Mouse (Mus musculus) neural tube, embryonic 11.5 days (tissue): ENCODE measurements at regions not wholly inside any gene's neighbourhood (a gene's known extent, or its start where the extent isn't known, plus 50 kb on each side); places are given as distances from the start of the nearest gene placed in this dataset.

Experiments
- ATAC-seq: fragments of 200-750 bp; cut with Nextera tagmentation; 2 replicates; pipeline ENCODE4 v1.8.0; 2017; ENCODE audit warnings: moderate number of reproducible peaks, mild to moderate bottlenecking, moderate TSS enrichment, moderate library complexity; ENCODE audit not compliant: insufficient read depth, low FRiP score, low TSS enrichment
- DNase-seq: peaks from one replicate; pipeline ENCODE4 v3.0.0-alpha.2; 2015; ENCODE audit warnings: low spot score
- H3K27ac ChIP-seq: fragments of 300-500 bp; sonication (generic); 2 replicates; pipeline ENCODE4 v1.5.1; 2014; ENCODE audit warnings: low read depth, mild to moderate bottlenecking, low read length
- H3K27me3 ChIP-seq: fragments of 300-500 bp; sonication (generic); 2 replicates; pipeline ENCODE4 v1.6.1; 2014; ENCODE audit warnings: mild to moderate bottlenecking, low read length, mixed read lengths; ENCODE audit not compliant: control insufficient read depth, insufficient read depth
- H3K36me3 ChIP-seq: fragments of 300-500 bp; sonication (generic); 2 replicates; pipeline ENCODE4 v1.6.1; 2014; ENCODE audit warnings: mild to moderate bottlenecking, low read length, moderate library complexity, mixed read lengths; ENCODE audit not compliant: control insufficient read depth, insufficient read depth
- H3K4me1 ChIP-seq: fragments of 300-500 bp; sonication (generic); 2 replicates; pipeline ENCODE4 v1.6.1; 2014; ENCODE audit warnings: low read length, mixed read lengths; ENCODE audit not compliant: control insufficient read depth, insufficient read depth
- H3K4me2 ChIP-seq: fragments of 300-500 bp; sonication (generic); 2 replicates; pipeline ENCODE4 v1.6.1; 2014; ENCODE audit warnings: low read depth, mild to moderate bottlenecking, moderate library complexity
- H3K4me3 ChIP-seq: fragments of 300-500 bp; sonication (generic); 2 replicates; pipeline ENCODE4 v1.5.1; 2014; ENCODE audit warnings: low read depth, low read length
- H3K9ac ChIP-seq: fragments of 300-500 bp; sonication (generic); 2 replicates; pipeline ENCODE4 v1.6.1; 2014; ENCODE audit warnings: mild to moderate bottlenecking, low read length
- H3K9me3 ChIP-seq: fragments of 300-500 bp; sonication (generic); 2 replicates; pipeline ENCODE4 v1.6.1; 2016; ENCODE audit warnings: low read length; ENCODE audit not compliant: control insufficient read depth
- whole genome bisulfite sequencing: fragments of 180-500 bp; shearing (Covaris S2); extraction: QIAGEN DNeasy Blood & Tissue Kit; methylation state at CpG from one replicate; pipeline ENCODE4 v1.1.7; 2014; 5-methylcytosine and 5-hydroxymethylcytosine counted together

DNA sequence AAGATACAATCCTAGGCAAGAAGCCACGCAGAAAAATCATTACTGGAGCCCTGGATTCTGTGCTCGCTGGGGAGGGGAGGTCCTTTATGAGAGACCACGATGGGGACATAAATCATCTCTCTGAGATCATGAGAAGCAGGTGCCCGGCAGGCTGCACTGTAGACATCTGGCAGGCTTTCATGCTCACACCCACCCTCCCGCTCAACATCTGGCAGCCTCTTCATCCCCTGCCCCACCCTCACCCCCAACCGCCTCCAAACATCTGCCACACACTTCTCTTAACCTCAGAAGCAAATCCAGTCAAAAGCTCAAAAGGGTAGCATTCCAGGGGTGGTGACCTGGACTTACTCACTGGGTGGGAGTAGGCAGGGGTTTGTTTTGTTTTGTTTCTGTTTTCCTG is 279.5 kb upstream of the Atp11b start:
- Histone ChIP-seq H3K4me3 (no peak overlapping the region), H3K4me1 (peaks cover 7% of the 10 kb centered on the region; the same call in 1 of the 2 replicates), H3K36me3 (no peaks in the 10 kb centered on the region), H3K9ac (no peak overlapping the region), H3K27me3 (no peaks in the 10 kb centered on the region), H3K27ac (no peak overlapping the region), H3K4me2 (no peak overlapping the region), H3K9me3 (no peaks in the 10 kb centered on the region)
- WGBS = 25% methylated on average over 6 of the region's 6 CpGs
- no peak for ATAC-seq
- no peak for DNase-seq

DNA sequence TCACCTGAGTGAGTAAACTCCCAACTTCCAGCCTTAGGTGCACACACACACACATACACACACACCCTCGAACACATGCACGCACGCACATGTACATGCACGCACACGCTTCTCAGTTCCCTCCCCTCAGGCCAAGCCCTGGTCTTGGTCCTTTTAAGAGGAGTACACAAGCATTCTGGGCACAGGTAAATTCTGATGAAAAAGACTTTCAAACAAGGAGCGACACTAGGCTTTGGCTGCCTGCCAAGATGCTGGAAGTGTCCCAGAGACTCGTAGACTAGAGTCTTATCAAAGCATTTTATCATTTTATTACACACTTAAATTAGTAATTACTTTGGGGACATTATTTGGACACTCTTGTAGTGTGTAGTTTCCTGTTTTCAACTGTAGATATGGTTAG is 278.6 kb upstream of the Atp11b start:
- H3K36me3 ChIP-seq = no peaks in the 10 kb centered on the region
- peaks cover 7% of the 10 kb centered on the region; the same call in 1 of the 2 replicates for H3K4me1 ChIP-seq
- no peak overlapping the region for H3K4me2 ChIP-seq
- no peaks in the 10 kb centered on the region for H3K27me3 ChIP-seq
- no peak for ATAC-seq
- WGBS = 88% methylated on average over 7 of the region's 7 CpGs
- no peak overlapping the region for H3K4me3 ChIP-seq
- no peak overlapping the region for H3K27ac ChIP-seq
- no peak for DNase-seq
- H3K9ac ChIP-seq = no peak overlapping the region
- H3K9me3 ChIP-seq = no peaks in the 10 kb centered on the region

DNA sequence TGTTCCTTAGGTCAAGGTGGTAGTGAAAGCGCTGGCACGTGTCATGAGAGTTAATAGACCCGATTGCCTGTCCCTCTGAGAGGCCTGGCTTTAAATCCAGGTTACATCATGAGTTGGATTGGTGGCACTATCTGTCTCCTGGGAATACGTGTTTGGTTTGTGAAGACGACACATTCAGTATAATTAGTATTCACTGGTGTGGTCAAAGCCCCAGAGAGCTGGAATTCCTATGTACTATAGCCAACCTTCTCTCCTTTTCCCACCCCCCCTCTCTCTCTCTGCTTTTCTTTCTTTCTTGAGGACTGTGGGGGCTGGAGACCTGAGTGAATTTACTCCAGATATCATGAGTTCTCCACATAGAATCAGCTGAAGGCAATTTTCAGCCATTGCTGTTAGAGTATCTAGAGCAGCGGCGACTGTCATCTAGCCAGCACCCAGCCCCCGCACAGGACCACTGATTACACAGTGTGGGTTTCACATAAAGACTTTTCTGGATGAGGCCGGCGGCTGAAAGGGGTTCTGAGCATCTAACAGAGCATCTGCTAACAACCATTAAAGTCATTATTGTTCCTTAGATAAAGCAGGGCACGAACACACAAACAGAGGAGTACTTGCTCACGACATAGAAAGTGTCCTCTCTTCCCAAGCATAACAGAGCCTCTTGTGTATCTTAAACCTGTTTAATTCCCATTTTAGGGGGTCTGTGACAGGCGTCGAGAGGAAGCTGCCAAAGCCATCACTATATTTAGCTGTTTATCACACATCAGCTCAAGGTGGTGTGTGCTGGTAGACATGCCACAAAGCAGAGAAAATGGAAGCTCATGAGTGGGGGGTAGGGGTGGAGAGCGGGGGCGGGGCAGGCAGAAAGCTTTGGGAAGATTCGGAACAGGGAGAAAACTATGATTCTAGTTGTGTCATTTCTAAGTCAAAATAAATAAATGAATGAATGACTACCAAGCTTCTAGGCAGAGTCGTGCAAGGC is 272.9 kb upstream of the Atp11b start:
- ATAC-seq (no peak), DNase-seq (peak; percentile 21)
- no peaks in the 10 kb centered on the region for H3K27me3 ChIP-seq
- H3K4me3 ChIP-seq = no peak overlapping the region
- H3K9me3 ChIP-seq = no peaks in the 10 kb centered on the region
- H3K9ac ChIP-seq = no peak overlapping the region
- H3K4me1 ChIP-seq = peaks cover 9% of the 10 kb centered on the region; the same call in 1 of the 2 replicates
- no peaks in the 10 kb centered on the region for H3K36me3 ChIP-seq
- no peak overlapping the region for H3K4me2 ChIP-seq
- no peak overlapping the region for H3K27ac ChIP-seq
- WGBS = 52% methylated on average over 18 of the region's 18 CpGs

DNA sequence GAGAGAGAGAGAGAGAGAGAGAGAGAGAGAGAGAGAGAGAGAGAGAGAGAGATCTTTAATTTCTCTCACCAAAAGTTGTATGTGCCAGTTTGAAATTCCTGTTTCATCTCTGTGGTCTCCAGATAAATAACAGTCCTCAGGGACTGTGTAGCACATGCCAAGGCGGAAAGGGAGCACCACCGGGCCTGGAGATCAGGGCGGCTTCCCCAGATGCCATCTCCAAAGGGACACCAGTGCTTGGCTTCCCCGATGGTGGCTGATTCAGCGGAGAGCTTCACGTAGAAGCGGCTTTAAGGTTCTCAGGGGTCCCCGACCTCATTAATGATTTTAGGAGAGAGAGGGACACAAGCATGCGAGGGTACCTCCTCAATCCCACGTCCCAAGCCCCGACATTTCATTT is 272.1 kb upstream of the Atp11b start:
- ATAC-seq (no peak), DNase-seq (peak; percentile 27)
- Histone ChIP-seq H3K27me3 (no peaks in the 10 kb centered on the region), H3K4me3 (no peak overlapping the region), H3K4me2 (peak overlapping the region; percentile 26), H3K4me1 (peaks cover 9% of the 10 kb centered on the region; the same call in 1 of the 2 replicates), H3K9ac (no peak overlapping the region), H3K9me3 (no peaks in the 10 kb centered on the region), H3K27ac (no peak overlapping the region), H3K36me3 (no peaks in the 10 kb centered on the region)
- WGBS = 36% methylated on average over 11 of the region's 11 CpGs

DNA sequence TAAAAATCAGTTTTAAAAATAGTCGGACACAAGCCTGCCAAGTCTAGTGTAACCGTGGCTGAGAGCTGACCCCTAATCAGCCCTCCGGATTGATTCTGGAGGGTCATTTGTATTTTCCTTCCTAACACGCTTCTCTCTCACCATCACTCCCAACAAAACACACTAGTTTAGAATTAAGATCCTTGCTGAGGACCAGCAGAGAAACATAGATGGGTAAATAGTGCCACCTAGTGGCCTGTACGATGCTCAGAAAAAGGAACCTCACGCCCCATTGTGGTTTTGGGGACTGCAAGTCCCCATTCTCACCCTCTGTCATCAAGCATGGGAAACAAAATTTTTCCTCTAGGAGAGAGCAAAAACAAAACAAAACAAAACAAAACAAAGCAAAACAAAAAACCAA is 271.6 kb upstream of the Atp11b start:
- DNase-seq = peak; percentile 67
- Histone ChIP-seq H3K9me3 (no peaks in the 10 kb centered on the region), H3K27me3 (no peaks in the 10 kb centered on the region), H3K27ac (no peak overlapping the region), H3K9ac (no peak overlapping the region), H3K4me1 (peaks cover 9% of the 10 kb centered on the region; the same call in 1 of the 2 replicates), H3K36me3 (no peaks in the 10 kb centered on the region), H3K4me2 (peak overlapping the region; percentile 26), H3K4me3 (no peak overlapping the region)
- ATAC-seq = peak; percentile 67
- 6% methylated on average over 6 of the region's 6 CpGs for WGBS

DNA sequence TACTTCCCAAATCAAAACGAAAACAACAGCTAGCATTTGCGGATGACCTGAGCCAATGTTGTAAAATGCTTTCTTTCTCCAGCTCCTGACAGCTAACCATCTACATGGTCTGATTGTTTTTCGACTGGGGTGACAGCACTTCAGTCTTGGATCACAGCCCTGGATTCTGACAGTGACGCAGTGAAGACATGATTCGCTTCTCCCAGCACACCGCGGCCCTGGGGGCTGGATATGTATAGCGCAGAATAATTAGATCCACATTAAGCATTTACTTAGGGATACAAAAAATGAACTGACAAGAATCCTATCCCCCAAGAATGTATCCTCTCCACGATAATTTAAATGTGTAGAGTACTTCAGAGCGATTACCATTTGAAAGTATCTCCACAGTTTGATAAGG is 271.1 kb upstream of the Atp11b start:
- ATAC-seq (no peak), DNase-seq (no peak)
- H3K4me2 ChIP-seq = no peak overlapping the region
- no peaks in the 10 kb centered on the region for H3K27me3 ChIP-seq
- no peaks in the 10 kb centered on the region for H3K9me3 ChIP-seq
- 73% methylated on average over 10 of the region's 10 CpGs for WGBS
- H3K27ac ChIP-seq = no peak overlapping the region
- H3K9ac ChIP-seq = no peak overlapping the region
- no peaks in the 10 kb centered on the region for H3K36me3 ChIP-seq
- H3K4me1 ChIP-seq = peaks cover 9% of the 10 kb centered on the region; the same call in 1 of the 2 replicates
- no peak overlapping the region for H3K4me3 ChIP-seq

DNA sequence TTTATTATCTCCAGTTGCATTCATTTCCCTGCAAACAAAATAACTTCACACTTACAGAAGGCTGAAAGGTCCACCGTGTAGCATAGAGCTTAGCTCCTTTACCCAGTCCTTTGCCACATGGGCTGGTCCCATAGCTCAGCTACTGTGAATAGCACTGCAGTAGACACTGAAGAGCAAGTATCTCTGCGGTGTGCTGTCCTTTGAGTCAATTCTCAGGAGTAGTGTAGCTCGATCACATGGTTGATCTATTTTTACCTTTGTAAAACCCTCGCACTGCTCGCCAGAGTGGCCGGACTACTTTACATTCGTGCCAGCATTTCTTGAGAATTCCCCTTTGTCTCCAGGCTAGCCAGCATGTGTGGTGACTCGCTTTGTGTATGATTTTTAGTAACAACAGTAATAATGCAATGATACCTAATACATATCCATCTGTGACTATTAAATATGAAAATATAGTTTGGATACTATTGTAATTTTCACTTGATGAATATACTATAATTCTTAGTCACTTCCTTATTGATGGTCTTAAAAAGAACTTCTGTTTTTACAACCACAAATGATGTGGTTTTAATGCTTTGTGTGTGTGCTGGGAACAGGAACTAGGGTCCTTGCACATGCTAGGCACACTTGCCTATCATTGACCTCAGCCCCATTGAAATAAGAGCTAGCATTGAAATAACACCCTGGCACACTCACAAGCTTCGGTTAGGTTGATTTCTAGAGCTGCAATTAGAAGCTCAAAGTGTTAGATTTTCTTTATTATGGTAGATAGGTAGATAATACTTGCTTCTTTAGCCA is 257.7 kb upstream of the Atp11b start:
- ATAC-seq (no peak), DNase-seq (no peak)
- WGBS = 87% methylated on average over 9 of the region's 9 CpGs

DNA sequence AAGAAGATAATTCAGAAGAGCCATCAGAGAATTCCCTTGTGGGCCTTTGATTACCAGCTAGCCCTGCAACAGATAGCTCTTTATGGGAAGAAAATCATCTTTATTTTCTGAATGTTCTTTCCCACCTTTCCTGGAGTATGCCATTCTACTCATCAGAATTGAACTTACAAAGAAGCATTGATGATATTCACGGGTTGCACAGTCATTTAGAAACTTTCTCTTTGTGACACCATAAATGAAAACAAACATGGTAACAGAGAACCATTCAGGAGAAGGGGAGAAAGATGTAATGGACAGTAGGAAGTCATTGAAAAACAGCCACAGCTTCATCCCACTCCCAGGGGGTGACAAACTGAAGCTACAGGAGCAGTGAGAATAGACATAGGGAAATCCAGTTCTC is 243.6 kb upstream of the Atp11b start:
- Histone ChIP-seq H3K9ac (no peak overlapping the region), H3K36me3 (no peaks in the 10 kb centered on the region), H3K4me3 (no peak overlapping the region), H3K4me1 (no peaks in the 10 kb centered on the region), H3K4me2 (no peak overlapping the region), H3K27me3 (no peaks in the 10 kb centered on the region), H3K27ac (no peak overlapping the region), H3K9me3 (no peaks in the 10 kb centered on the region)
- 81% methylated on average over 1 of the region's 1 CpGs for WGBS
- ATAC-seq = no peak
- no peak for DNase-seq

More for the DNA sequence above, 257.7 kb upstream of the Atp11b start:
- H3K4me3 ChIP-seq = no peak overlapping the region
- H3K27ac ChIP-seq = no peak overlapping the region
- H3K4me2 ChIP-seq = no peak overlapping the region
- H3K36me3 ChIP-seq = no peaks in the 10 kb centered on the region
- H3K9me3 ChIP-seq = no peaks in the 10 kb centered on the region
- no peak overlapping the region for H3K9ac ChIP-seq
- H3K4me1 ChIP-seq = no peaks in the 10 kb centered on the region
- H3K27me3 ChIP-seq = no peaks in the 10 kb centered on the region
